Mouse (Mus musculus) liver, embryonic 14.5 days (tissue): ENCODE results near the gene Rgs21.

Source experiments
- CTCF ChIP-seq: IDR thresholded peaks from 2 replicates; pipeline ENCODE4 v1.5.1; 2016; ENCODE audit warnings: antibody characterized with exemption, low read depth, control low read depth
- EP300 ChIP-seq: IDR thresholded peaks from 2 replicates; pipeline ENCODE4 v1.6.1; 2016; ENCODE audit warnings: antibody characterized with exemption, low read depth

GRCm38 (mm10) chr1:144500423-144500822, 67.0 kb downstream of the Rgs21 start:
- TF ChIP-seq EP300: no peak
- no peak for TF ChIP-seq CTCF
